Mouse (Mus musculus) megakaryocyte progenitor cell, adult 5-6 weeks (primary cell): ENCODE data around the gene Pex19. TPM values are rescaled to one million over a fixed set of nuclear protein-coding genes. Genes with fewer than 3 reads are reported as not detected.

Experiments used
- ATAC-seq: replicated peaks from 2 replicates; pipeline ENCODE4 v1.8.0; 2016; ENCODE audit warnings: mild to moderate bottlenecking, moderate TSS enrichment, inconsistent platforms; ENCODE audit not compliant: poor library complexity
- total RNA-seq, 2 experiments: library from RNA; stranded (forward) in 1 of 2; stranded (reverse) in 1 of 2; fragments of 157-497, 149-512 nt in 1 of 2; fragments of 200-1000 nt in 1 of 2; gene quantifications; 2 replicates each; pipeline versions ENCODE4 v1.2.3 to v1.2.4; 2015 to 2017

The Pex19 gene
- total RNA-seq, 2 experiments from 2014 or later, result 24.2 to 31.2 TPM

DNA sequence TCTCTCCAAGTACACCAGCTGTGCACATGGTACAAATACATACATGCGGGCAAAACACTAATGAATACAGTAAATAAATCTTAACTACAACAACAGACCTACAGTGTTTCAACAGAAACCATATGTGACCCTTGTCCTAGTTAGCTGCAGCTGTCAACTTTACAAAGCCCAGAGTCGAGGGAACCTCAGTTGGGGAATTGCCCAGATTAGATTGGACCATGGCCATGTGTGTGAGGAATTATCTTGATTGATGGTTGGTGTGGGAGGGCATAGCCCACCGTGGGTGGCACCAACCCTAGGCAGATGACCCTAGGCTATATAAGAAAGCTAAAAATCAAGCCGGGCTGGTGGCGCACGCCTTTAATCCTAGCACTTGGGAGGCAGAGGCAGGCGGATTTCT is 5.8 kb downstream of the Pex19 start:
- ATAC-seq, result no peak

DNA sequence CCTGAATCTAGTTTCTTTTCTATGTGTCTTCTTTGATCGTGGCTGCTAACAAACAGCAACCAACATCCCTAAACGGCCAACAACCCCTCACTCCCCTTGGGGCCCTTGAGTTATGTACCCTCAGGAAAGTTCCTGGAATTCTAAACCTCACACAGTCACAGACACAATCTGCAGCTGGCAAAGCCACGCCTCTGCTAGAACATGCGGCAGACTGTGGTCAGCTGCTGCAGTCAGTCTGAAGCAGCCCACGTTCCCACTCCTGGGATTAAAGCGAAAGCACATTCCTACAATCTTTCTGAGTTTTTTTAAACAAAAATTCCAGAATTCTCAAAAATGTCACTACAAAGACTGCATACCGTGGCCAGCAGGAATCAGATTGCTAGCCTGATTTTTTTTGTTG is 7.0 kb downstream of the Pex19 start:
- ATAC-seq, result no peak

DNA sequence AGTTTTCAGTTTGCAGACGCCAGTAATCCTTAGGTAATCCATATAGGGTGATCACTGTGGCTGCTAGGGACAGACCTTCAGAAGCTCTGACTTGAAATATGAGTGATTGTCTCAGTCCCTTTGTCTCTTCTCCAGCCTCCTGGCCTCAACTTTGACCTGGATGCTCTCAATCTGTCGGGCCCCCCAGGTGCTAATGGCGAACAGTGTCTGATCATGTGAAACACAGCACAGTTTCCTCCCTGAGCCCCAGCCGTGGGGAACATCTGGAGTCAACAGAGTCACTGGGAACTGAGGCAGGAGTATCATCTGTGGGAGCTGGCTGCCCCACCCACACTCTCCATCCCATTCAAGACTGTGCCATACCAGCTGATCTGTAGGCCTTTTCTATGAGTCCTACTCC is 7.5 kb downstream of the Pex19 start:
- no peak for ATAC-seq

DNA sequence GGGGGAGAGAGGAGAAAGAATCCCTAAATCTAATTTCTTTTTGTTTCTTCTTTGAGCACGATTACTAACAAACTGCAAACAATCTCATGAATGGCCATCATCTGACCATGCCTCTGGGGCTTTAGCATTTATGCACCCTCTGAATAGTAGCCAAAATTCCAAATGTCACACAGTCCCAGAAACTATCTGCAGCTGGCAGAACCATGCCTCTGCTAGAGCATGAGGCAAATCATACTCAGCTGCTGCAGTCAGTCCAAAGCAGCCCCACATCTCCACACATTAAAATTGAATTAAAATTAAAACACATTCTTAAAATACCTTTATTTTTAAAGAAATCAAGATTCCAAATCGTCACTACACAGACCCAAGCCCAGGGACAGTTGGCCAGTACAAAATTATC is 13.6 kb downstream of the Pex19 start:
- no peak for ATAC-seq

DNA sequence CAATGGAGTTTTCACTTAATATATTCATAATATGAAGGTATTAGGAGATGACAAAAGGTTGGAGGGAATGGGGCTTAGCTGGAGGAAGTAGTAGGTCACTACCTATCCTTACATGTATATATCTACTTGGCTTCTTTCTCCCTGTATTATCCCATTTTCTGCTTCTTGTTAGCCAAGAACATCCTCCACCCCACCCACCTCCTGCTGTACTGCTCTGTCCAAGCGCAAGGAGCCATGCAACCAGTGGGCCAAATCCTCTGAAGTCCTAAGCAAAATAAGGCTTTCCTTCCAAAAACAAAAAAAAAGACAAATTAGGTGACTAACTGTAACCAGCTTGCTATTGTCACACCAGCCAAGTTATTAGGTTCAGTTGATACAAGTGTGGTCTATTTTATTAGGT is 14.3 kb downstream of the Pex19 start:
- no peak for ATAC-seq

DNA sequence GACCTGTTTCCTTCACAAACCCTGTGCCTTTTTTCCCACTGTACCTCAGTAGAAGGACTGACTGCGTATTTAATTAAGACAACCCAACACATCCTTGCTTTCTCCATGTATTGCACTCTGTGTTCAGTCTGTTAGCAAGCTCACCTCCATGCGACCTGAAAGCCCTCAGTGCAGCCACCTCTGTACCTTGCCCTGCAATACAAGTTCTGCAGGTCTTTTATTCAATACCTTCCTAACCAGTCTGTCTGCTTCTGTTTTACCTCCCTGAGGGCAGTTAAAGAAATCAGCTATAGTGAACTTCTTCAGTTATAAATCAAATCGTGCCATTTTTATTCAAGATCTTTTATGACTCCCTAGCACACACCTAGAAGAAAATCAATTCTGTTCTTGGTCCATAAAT is 15.0 kb downstream of the Pex19 start:
- no peak for ATAC-seq

DNA sequence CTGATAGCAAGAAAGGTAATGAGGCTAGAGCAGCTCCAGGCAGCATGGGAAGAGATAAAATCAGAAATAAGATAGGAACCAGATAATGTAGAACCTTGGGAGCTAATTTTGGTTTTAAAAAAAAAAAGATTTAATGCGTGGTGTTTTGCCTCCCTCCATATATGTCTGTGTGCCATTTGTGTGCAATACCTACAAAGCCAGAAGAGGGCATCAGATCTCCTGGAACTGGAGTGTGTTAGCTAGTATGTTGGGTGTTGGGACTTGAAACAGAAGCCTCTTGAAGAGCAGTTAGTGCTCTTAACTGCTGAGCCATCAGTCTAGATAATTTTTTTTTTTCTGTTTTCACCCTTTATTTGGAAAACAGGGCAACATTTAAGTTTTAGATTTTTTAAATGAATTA is 17.0 kb downstream of the Pex19 start:
- ATAC-seq, result peak; percentile 76

DNA sequence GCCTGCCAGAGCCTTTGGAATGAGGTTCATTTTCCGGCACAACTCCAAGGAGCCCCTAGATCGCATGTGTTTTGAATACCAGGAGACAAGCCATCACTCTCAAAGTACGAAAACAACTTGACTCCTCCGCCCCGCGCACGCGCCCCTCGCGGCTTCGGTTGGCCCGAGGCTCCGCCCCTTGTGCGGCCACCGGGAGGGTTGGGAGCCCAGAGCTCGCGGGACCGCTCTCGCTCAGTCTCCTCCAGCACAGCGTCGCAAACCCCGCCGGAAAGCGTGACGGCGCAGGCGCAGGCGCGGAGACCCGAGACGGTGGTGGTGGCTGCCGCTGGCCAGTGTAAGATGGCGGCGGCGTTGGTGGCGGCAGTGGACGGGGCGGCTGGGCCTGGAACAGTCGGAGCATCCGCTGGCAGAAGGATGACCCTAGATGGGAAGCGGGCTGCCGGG is 21.3 kb downstream of the Pex19 start, which contains the start of gene Dcaf8:
Gene Dcaf8 (plus strand): TSS at position 250 of the 444 bp plus-strand sequence.
- ATAC-seq, result peak; percentile 88

DNA sequence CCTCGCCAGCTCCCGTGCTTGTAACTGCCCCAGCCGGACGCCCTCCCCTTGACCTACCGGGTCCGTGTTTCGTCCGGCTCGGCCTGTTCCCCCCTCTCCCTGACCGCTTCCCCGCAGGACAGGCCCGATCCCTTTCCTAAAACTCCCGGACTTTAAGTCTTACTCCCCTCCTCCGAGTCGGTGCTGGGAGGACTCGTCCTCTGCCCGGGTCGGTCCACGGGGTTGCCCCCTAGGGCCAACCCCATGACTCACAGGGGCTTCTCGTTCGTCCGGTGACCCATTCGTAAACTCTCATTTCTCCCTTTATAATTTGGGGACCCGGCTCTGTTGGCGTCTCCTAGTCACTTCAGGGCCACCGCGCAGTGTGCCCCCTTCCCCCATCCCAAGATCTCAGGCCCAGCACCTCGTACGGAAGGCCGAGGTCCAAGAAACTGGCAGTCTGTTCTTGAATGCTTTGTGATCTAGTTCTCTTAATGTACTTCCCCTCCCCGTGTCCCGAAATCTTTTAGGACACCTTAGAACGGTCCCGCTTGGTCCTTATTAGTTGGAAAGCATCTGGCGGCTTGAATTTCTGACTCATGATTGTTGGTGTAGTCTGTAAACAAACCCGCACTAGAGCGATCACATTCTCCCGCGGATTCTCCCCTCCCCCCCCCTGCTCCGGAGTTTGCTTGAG is 21.9 kb downstream of the Pex19 start:
- peak; percentile 37 for ATAC-seq

DNA sequence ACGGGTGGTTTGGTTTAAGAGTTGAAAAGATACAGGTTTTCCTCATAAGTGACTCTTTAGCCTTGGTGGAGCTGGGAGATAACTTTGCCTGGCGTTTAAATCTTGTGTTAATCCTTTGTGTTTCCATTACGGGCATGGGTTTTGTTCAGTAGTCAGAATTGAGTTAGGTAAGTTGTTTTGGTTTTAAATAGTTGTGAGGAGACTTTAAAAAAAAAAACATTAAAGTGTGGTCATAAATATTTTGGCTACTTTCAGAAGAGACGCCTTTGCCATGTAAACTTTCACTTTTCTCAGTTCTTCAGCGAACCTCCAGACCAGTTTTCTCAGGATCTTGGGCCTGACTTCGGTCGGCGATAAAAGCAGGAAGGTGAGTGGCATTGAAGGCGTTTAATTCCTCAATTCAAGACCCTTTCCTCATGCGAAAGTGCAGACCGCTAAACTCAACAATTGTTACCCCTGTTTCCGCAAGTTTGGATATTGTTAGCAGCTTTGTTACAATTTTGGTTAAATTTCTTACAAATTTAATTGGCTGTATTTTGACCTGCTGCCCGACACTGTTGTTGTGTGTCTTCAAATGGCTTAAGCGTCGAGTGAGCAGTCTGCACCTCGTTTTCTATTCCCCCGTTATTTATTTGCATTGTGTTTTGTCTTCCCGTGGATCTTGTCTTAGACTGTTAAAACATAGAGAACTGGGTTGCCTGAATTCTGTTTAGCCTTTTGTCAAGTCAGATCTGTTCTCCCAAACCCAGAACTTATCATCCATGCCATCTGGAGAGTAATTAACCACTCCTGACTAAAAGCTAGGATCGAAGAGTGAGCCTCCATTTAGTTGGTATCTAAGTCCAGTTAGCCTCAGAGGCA is 22.6 kb downstream of the Pex19 start:
- ATAC-seq, result peak; percentile 15; the same call in 1 of the 2 replicates

DNA sequence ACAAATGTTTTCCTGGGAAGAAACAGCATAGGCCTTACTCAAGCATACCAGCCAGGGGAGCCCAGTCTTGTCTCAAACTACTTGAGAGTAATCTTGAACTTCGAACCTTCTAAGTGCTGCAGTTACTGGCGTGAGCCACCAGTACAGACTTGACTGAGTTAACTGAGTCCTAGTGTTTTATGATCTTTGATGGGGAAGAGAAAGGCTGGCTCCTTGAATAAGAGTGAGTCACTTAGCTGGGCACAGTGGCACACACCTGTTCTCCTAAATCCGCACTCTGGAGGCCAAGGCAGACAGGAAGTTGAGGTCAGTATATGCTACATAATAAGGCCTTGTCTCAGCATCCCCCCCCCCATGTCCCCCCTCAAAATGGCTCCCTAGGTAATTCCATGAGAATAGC is 28.0 kb downstream of the Pex19 start:
- no peak for ATAC-seq

DNA sequence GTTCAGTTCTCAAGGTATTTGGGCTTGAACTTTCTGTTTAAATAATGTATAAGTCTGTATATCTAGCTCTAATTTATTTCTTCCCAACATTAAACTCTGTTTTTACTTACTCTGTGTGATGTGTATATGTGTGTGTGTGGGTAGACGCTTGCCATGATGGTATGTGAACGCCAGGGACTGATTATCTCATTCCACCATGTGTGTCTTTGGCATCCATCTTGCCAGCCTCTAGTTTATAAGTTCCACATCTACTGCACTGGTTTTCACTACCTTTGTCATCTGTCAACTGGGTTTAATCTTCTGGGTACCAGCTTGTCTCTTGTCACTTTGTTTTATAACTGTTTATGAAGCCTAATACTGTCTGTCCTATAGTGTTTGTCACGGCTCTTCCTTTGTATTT is 29.0 kb downstream of the Pex19 start:
- peak; percentile 90 for ATAC-seq

DNA sequence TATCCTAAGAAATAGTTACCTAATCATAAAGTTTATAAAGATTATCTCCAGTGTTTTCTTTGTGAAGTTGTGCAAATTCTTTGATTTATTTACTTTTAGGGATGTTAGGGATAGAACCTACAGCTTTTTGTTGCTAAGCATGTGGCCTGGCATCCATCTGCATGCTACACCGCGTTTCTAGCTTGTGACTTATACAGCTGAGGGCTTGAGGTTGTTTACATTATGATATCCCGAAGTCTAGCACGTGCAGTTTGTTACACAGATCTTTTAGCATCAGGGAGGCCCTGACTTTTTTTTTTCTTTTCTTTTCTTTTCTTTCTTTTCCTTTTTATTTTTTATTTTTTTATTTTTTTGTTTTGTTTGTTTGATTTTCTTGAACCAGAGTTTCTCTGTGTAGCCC is 33.4 kb downstream of the Pex19 start:
- no peak for ATAC-seq

DNA sequence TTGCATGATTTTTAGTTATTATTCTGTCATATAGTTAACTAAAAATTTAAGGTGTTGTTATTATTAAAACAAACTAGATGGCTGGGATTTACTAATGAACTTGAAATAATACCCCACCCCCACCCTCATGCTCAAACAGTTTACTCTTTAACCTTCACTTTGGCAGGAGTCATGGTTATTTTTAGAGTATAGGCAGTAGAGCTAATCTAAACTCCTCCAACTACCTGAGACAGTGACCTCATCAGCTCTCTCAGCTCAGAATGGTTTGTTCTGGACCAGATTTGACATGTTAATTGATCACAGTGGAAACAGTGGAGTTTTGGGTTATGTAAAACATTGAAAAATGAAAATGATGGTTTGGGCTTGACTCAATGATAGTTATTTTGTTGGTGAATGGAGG is 34.0 kb downstream of the Pex19 start:
- ATAC-seq, result no peak

DNA sequence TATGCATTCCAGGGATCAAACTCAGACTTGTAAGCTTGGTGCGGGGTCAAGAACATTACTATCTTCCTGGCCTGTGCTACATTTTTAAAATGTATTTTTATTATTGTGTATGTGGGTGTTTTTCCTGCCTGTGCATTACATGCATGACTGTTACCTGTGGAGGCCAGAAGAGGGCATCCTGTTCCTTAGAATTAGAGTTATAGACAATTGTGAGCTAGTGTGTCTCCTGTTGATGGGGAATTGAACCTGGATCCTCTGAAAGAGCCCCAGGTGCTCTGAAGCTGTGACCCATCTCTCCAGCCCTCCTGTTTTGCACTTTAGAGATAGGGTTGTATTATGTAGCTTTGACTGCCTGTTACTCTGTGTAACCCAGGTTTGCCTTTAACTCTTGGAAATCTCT is 35.5 kb downstream of the Pex19 start:
- peak; percentile 83 for ATAC-seq

DNA sequence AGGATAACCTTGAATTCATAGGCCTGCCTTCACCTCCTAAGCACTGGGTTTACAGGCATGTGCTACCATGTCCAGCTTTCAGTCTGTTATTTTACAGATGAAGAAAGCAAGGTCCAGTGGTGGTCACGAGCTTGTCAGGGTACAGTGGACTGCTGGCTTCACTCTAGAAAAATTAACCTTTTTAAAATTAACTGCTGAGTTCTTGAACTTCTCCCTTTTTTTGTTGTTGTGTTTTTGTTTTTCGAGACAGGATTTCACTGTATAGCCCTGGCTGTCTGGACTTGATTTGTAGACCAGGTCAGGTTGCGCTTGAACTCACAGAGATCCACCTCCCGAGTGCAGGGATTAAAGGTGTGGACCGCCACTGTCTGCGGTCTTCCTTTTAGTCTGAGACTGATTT is 36.4 kb downstream of the Pex19 start:
- no peak for ATAC-seq

DNA sequence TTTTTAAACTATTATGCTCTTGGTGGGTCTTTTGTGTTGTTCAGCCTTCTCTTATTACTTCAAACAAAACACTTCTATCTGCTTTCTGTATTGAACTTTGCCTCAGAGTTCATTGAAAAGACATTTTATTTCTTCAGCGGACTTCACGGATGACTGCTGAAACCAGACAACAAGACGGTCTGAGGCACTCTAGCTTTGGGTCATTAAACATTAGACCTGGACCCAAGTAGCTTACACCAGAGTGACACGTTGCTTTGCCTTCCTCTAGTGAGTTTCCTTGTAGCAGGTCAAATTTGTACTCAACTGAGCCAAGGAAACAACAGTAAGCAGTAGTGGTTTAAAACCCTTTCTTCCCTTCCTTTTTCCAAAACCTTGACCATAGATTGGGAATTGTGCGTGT is 41.4 kb downstream of the Pex19 start:
- no peak for ATAC-seq

DNA sequence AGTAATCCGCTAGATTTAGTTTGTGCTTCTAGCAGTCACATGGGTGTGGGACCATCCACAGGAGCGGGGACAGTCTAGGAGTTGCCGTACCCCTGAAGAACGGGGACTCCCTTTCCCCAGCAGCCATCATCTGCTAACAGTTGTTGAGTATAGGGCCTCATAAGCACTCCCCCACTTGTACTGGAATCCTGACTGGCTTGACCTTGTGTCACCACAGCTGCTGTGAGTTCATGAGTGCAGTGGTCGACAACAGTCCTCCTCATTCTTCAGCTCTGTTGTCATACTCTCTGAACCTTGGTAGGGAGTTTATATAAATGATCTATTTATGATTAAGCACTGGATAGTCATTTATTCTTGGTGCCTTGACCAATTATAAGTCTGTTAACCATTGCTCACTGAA is 43.3 kb downstream of the Pex19 start:
- no peak for ATAC-seq

DNA sequence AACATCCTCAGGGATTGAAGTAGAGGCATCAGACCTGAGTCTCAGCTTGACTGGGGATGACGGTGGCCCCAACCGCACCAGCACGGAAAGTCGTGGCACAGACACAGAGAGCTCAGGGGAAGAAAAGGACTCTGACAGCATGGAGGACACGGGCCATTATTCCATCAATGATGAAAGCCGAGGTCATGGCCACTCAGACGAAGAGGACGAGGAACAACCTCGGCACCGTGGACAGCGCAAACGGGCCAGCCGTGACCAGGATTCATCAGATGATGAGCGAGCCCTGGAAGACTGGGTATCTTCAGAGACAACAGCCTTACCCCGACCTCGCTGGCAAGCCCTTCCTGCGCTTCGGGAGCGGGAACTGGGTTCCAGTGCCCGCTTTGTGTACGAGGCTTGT is 45.8 kb downstream of the Pex19 start:
- ATAC-seq, result no peak

DNA sequence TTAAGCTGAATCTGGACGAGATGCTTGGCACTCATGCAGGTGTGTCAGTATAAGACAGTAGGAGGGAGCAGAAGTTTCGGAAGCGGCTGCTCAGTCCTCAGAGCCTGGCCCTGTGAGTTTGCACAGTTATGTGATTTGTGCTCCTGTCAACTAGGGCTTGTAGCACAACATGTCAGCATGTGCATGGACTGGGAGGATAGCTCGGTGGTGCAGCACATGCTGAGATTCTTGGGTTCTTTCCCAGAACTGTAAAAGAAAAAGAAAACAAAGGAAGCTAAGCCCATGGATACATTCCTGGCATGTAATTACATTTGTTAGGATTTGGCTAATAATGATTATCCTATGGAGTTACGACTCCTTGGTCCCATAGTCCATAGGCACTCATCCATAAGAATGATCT is 46.6 kb downstream of the Pex19 start:
- no peak for ATAC-seq

DNA sequence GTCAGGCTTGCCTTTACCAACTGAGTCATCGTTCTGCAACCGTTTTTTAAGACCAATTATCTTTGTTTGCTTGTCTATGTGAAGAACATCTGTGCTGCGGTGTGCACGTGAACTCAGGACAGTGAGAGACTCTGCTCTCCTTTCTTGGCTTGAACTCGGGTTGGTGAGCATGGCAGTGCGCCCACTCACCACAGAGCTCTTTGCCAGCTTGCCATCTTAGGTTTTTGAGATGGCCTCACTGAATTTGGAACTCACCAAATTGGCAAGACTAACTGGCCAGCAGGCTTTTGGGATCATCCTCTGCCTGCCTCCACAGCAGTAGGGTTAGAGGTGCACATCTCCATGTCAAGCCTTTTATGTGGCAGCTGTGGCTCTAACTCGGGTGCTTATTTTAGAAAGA is 51.2 kb downstream of the Pex19 start:
- ATAC-seq, result no peak

DNA sequence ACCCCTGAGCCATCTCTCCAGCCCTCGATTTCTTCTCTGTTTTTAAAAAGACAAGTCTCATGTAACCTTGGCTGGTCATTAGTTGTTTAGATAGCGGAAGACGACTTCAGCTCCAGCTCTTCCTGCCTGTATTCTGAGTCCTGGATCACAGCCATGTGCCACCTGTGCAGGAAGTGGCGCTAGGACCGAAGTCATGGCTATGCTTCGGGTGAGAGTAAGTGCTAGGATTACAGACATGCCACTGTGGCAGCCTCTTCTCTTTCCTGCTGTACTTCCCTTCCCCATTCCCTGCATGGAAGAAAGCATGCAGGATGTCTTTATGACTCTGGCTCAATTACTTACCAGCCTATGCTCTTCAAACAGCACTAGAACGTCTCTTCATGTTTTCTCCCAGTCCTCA is 52.5 kb downstream of the Pex19 start:
- no peak for ATAC-seq
